Mouse (Mus musculus): Measurements from ENCODE around the gene Rpp40.
A peak's percentile ranks its signal among the peaks of the same experiment; 100 is the strongest.

The Rpp40 gene

GRCm38 (mm10) chr13:35905879-35906481, at the start of gene Rpp40:
TSS of gene Rpp40 (minus strand) at chr13:35906359.
- peak; percentile 89 for DNase-seq (ENCODE audit: low spot score)

- no peak for DNase-seq (ENCODE audit: low spot score)
Observed at GRCm38 (mm10) chr13:35949814-35950455, 43.8 kb upstream of the Rpp40 start.

GRCm38 (mm10) chr13:35947354-35948000, 41.3 kb upstream of the Rpp40 start:
- DNase-seq (ENCODE audit: low spot score) = peak; percentile 90

- no peak for DNase-seq (ENCODE audit: low spot score)
Observed at GRCm38 (mm10) chr13:35946659-35947353, 40.6 kb upstream of the Rpp40 start.

- no peak for DNase-seq (ENCODE audit: low spot score)
Observed at GRCm38 (mm10) chr13:35940934-35941333, 34.8 kb upstream of the Rpp40 start.

GRCm38 (mm10) chr13:35939871-35940665, 33.9 kb upstream of the Rpp40 start:
- DNase-seq (ENCODE audit: low spot score) = no peak

- no peak for DNase-seq (ENCODE audit: low spot score)
Observed at GRCm38 (mm10) chr13:35937991-35938390, 31.8 kb upstream of the Rpp40 start.

- no peak for DNase-seq (ENCODE audit: low spot score)
Observed at GRCm38 (mm10) chr13:35911476-35911875, 5.3 kb upstream of the Rpp40 start.

GRCm38 (mm10) chr13:35905378-35905777, 781 bp downstream of the Rpp40 start:
- no peak for DNase-seq (ENCODE audit: low spot score)

- no peak for DNase-seq (ENCODE audit: low spot score)
Observed at GRCm38 (mm10) chr13:35892866-35893265, 13.3 kb downstream of the Rpp40 start.

GRCm38 (mm10) chr13:35886121-35886725, 19.9 kb downstream of the Rpp40 start:
- DNase-seq (ENCODE audit: low spot score) = peak; percentile 87

- DNase-seq (ENCODE audit: low spot score) = no peak
Observed at GRCm38 (mm10) chr13:35880555-35881046, 25.6 kb downstream of the Rpp40 start.

- no peak for DNase-seq (ENCODE audit: low spot score)
Observed at GRCm38 (mm10) chr13:35879519-35879918, 26.6 kb downstream of the Rpp40 start.

- peak; percentile 56 for DNase-seq (ENCODE audit: low spot score)
Observed at GRCm38 (mm10) chr13:35879068-35879467, 27.1 kb downstream of the Rpp40 start.

GRCm38 (mm10) chr13:35878282-35878681, 27.9 kb downstream of the Rpp40 start:
- no peak for DNase-seq (ENCODE audit: low spot score)

GRCm38 (mm10) chr13:35875396-35875795, 30.8 kb downstream of the Rpp40 start:
- DNase-seq (ENCODE audit: low spot score) = no peak

GRCm38 (mm10) chr13:35871107-35871506, 35.1 kb downstream of the Rpp40 start:
- DNase-seq (ENCODE audit: low spot score) = no peak

GRCm38 (mm10) chr13:35870659-35871058, 35.5 kb downstream of the Rpp40 start:
- DNase-seq (ENCODE audit: low spot score) = no peak

- no peak for DNase-seq (ENCODE audit: low spot score)
Observed at GRCm38 (mm10) chr13:35860916-35861315, 45.2 kb downstream of the Rpp40 start.

- DNase-seq (ENCODE audit: low spot score) = no peak
Observed at GRCm38 (mm10) chr13:35857486-35857885, 48.7 kb downstream of the Rpp40 start.

GRCm38 (mm10) chr13:35852851-35853575, 53.1 kb downstream of the Rpp40 start:
- no peak for DNase-seq (ENCODE audit: low spot score)

Data from testis, postnatal 10 days (tissue).